Mouse (Mus musculus): ENCODE data around the gene Tbc1d22a.
A peak's percentile ranks its signal among the peaks of the same experiment; 100 is the strongest.
"Not testable (repeated sequence)": the region's sequence is repeated elsewhere in the genome, so short reads cannot be mapped to it uniquely, and the experiment has no call there.

Gene Tbc1d22a

DNA sequence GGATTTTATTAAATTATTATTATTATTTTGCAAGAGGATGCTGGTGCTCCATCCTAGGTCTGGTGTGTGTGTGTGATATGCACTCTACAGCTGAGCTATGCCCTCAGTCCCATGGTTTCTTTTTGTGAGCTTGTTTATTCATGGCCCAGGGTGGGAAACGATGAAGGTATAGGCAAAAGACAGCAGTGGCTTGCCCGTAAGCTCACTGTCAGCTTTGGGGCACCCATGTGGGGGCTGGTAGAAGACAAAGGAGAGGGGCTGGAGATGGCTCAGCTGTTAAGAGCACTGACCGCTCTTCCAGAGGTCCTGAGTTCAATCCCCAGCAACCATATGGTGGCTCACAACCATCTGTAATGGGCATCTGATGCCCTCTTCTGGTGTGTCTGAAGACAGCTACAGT, 32.9 kb upstream of the Tbc1d22a start:
- not testable (repeated sequence) for DNase-seq (ENCODE audit: low spot score in 2 of 2)

GRCm38 (mm10) chr15:86181941-86182439, 32.3 kb upstream of the Tbc1d22a start:
- DNase-seq (ENCODE audit: low spot score in 2 of 2), result peak in 1 of 2 experiments; percentile 64

GRCm38 (mm10) chr15:86182646-86183045, 31.6 kb upstream of the Tbc1d22a start:
- peak in 1 of 2 experiments; percentile 81 for DNase-seq (ENCODE audit: low spot score in 2 of 2)

DNA sequence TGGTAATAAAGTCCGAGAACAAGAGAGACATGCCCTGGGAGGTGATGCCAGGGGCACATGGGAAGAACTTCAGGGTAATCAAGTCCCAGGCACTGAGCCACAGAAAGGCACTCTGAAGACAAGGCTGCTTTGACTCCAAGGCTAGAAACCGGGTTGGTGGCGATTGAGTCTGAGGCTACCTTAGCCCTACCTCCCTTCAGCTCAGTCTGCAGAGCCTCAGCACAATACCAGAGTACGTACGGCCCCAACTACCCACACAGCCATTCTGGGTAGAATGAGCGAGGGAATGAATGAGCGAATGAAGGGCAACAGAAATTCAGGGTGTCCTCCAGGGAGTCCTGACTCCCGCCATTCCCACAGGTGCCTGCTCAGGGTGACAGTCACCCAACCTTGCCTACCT, 30.8 kb upstream of the Tbc1d22a start:
- DNase-seq (ENCODE audit: low spot score in 2 of 2), result no peak

GRCm38 (mm10) chr15:86184071-86184470, 30.2 kb upstream of the Tbc1d22a start:
- DNase-seq (ENCODE audit: low spot score in 2 of 2), result no peak

DNA sequence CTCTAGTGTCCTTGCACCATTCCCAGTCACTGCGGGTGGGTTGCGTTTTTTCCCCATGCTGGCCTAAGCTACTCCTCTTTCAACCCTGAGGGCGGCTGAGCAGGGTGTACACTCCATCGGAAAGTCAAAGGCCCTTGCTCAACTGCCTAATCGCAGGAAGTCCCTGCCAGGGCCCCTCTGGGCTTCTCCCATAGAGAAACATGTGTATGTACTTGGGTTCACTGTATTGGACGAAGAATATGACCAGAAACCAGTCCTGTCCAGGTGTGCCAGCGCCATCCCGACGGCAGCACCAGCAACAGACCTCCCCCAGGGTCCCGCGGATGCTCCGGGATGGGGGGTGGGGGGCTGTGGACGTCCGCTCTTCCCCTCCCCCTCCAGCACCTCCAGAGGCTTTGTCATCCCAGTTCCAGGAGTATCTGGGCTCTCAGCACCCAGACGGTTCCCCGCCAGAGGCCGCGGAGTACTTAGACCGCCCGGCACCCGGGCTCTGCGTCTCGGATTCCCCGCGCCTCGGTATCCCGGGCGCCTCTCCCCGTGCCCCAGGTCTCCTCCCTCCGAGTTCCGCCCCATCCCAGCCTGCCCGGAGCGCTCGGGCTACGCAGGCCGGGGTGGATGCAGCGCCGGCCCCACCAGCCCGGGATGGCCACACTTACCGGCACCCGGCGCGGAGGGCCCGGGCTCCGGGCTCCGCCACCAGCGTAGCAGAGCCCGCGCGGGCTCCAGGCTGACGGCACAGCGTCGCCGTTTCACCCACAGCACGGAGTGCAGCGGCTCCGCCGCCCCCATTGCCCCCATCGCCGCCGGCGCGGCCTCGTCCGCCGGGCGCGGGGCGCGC, 29.2 kb upstream of the Tbc1d22a start:
- DNase-seq (ENCODE audit: low spot score in 2 of 2), result peak in 1 of 2 experiments; percentile 54

GRCm38 (mm10) chr15:86185689-86186569, 28.3 kb upstream of the Tbc1d22a start, which contains the start of gene Cerk:
Cerk (minus strand) TSS chr15:86186141.
- peak; percentile 62 to 73 for DNase-seq (ENCODE audit: low spot score in 2 of 2)

DNA sequence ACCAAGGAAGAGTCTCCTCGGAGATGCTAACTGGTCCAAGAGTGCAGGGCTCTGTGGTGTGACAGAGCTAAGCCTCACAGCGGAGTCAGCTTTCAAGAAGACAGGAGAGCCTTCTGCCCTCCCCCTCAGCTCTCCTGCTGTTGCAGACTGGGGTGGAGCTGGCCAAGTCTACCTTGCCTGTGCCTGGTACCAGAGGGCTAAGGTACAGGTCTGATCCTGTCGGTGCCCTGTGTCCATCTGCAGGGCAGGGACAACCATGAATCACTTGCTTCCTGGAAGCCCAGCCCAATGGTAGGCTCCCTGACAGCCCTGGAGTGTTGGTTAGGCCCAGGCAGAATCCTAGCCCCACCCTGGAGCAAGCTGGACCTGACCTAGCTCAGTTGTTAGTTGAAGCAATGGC, 27.6 kb upstream of the Tbc1d22a start:
- DNase-seq (ENCODE audit: low spot score in 2 of 2), result no peak

- no peak for DNase-seq (ENCODE audit: low spot score in 2 of 2)
Observed at GRCm38 (mm10) chr15:86188186-86188585, 26.1 kb upstream of the Tbc1d22a start.

DNA sequence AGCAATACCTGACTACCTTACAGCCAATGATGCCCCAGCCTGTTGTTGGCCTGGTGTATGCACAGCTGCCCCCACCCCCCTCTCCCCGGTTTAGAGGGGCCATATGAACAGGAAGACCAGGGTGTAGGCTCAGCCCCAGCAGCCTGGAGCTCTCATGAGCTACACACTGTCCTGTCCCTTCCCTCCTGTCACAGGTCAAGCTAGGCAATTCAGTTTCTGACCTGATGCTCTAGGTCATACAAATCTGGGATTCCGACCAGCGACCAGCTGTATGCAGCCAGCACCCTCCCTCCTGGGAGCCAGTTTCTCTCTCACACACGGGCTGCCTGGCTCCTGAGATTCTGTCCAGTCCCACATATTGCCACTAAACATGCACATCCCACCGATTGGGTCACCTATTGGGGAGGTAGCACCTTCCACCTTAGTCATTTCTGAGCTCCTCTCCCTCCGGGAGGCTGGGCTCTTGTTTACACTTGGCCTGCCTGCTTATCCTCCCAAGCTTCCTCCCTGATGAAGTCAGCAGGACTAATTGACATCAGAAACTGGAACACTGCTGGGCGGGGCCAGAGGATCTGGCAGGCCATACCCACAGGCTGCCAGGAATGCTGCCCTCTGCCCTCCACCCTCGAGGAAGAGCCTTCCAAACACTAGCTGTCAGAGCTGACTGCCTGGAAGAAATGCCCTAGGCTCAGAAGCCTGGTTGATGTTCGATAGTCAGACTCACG, 25.4 kb upstream of the Tbc1d22a start:
- no peak for DNase-seq (ENCODE audit: low spot score in 2 of 2)

DNA sequence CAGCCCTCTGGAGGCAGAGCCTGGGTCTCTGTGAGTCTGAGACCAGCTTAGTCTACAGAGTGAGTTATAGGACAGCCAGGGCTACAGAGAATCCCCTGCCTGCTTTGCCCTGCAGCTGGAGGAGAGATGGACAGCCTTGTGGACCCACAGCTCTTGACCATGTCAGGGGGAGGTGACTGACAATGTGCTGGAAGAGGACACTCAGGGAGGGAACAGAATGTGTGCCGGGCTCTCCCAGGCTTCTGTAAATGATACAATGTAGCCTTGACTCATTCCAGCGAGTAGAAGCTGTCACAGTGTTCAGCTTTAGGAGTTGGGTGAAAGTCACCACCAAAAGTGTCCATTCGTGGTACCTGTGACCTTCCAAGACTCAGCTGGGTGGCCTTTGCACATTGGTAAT, 23.9 kb upstream of the Tbc1d22a start:
- DNase-seq (ENCODE audit: low spot score in 2 of 2), result no peak

GRCm38 (mm10) chr15:86191505-86191904, 22.8 kb upstream of the Tbc1d22a start:
- no peak for DNase-seq (ENCODE audit: low spot score in 2 of 2)

- DNase-seq (ENCODE audit: low spot score in 2 of 2), result no peak
Observed at GRCm38 (mm10) chr15:86191933-86192332, 22.3 kb upstream of the Tbc1d22a start.

GRCm38 (mm10) chr15:86194676-86195453, 19.4 kb upstream of the Tbc1d22a start:
- peak in 1 of 2 experiments; percentile 61 for DNase-seq (ENCODE audit: low spot score in 2 of 2)

DNA sequence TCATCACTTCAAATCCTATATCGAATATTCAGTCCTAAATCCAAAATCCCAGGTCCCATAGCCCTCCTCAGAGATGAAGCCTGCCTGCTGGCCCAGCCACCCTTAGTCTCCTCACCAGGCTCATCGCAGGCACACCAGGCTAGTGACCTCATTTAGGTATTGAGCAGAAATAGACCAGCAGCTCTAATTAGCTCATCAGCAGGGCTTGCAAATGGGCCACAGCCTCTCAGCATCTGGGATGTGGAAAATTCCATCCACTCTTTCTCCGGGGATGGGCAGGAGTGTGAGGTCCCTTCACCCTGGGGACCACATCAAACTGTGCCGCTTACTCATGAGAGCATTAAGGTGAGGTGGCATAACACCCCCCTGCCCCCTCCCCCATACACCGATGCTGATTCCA, 15.2 kb upstream of the Tbc1d22a start:
- no peak for DNase-seq (ENCODE audit: low spot score in 2 of 2)

DNA sequence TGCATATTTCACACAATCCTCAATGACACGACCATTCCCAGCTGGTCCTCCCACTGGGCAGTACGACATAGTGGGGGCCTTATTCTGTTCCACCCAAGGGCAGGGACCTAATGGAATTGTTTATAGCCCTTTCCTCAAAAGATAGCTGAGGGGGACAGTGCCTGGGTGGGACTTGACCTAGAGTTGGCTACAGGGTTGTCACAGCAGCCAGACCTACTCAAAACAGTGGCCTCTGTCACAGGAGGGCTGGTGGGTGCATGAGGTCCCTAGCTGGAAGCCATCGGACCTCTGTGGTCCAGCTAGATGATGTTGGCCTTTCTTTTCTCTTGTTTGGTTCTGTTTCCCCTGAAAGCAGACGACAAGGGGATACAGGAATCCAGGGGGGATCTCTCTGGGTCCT, 14.8 kb upstream of the Tbc1d22a start:
- no peak for DNase-seq (ENCODE audit: low spot score in 2 of 2)

GRCm38 (mm10) chr15:86200169-86200568, 14.1 kb upstream of the Tbc1d22a start:
- DNase-seq (ENCODE audit: low spot score in 2 of 2), result no peak

DNA sequence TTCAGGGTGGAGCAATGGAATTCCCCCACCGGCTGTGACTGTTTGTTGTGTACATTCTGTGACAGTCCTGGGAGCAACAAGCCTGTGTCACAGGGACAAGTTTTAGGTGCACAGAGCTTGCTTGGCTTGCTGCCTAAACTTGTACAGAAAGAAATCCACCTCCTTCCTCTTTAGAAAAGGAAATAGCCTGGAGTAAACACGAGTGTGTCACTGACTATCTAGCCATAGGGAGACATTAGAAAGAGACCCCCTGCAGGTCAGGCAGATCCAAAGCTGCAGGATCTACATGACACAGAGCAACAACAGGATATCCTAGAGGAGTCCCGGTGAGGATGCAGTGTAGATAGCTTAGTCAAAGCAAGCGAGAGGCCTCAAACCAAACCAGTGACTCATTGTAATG, 13.2 kb upstream of the Tbc1d22a start:
- no peak for DNase-seq (ENCODE audit: low spot score in 2 of 2)

- no peak for DNase-seq (ENCODE audit: low spot score in 2 of 2)
Observed at GRCm38 (mm10) chr15:86201696-86202330, 12.4 kb upstream of the Tbc1d22a start.

DNA sequence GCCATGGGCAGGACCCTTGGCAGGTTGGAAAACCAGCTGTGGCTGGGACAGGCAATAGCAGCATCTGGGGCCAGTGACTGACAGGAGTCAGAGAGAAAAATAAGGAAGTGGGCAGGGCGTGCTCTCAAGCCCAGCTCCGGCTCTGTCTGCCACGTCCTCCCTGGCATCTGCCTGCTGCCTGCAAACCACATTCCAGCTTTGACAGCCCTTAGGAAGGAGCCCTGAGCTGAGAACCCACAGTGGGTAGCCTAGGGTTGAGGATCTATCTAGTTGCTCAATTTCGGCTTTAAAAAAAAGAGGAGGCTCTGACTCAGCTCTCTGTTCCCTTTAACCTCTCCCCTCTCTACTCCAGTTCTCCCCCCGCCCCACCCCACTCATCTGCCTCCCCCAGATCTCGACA, 11.6 kb upstream of the Tbc1d22a start:
- DNase-seq (ENCODE audit: low spot score in 2 of 2), result peak in 1 of 2 experiments; percentile 65
